Mouse (Mus musculus): Measurements from ENCODE around the gene Hdac1.

Gene Hdac1

DNA sequence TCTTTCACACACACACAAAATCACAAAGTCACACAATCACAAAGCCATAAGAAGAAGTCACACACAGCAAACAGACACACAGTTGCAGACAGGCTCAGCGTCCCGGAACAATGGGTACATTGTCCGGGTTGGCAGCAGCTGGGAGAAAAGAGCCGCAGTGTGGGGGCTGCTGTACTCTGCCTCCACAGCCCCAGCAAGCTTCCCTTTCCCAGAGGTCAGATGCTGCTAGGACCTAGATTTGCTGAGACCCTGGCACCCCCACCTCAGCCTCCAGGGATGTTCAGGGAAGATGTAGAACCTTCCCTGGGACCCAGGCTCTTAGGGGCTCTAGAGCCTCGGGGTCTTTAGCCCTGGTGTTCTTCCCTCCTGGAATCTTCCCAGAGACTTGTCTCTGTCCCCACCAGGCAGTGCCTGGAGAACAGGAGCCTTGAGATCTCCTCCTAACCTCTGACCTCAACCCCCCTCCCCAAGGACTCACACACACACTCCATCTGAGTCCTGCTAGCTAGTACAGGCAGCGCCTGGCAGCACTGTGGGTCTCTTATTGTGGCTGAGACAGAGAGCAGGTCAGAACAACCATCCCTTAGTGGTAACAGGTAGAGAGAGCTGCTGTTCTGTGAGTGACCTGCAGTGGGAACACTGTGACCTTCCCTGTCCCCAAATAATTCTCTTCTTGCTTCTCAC lies 31.0 kb downstream of the Hdac1 start:
- DNase-seq (ENCODE audit: low spot score in 2 of 2): no peak

DNA sequence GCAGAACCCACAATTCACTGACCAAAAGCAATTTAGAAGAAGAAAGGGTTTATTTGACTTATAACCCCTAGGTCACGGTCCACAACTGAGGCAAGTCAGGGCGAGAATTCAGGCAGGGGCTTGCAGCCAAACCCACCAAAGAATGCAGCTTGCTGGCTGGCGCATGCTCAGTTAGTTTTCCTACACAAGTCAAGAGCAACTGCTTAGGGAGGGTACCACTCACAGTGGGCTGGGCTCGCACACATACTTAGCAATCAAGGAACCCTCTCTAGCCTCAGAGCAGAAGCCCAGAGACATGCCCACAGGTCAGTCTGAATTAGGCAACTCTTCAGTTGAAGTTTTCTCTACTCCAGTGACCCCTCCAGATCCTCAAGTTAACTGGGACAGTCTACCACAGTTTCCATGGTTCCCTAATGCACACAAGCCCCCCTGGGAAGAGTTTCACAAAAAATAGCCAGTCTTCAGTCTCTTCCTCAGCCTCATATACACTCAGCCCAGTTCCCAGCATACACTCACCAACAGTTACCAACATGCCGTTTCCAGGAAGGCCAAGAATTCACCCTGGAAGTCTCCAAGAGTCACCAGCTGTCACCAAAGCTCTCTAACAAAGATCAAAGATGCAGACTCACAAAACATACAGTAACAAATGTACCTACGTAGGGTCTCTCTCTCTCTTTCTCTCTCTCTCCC lies 31.6 kb downstream of the Hdac1 start:
- no peak for DNase-seq (ENCODE audit: low spot score in 2 of 2)

DNA sequence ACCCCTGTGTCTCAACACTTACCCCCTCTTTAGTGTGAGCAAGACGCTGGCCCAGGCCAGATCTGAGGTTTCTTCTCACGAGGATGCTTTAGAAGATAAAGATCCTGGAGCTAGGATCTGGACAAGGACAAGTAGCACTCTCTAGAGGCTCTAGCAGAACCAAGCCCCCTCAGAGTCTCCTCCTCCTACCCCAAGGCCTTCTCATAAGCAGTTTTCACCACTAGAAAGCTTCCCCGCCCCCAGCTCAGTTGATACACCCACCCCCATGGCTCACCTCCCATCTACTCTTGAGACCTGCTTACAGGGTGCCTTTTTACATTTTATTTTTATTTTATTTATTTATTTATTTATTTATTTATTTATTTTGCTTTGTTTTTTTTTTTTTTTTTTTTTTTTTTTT lies 32.9 kb downstream of the Hdac1 start:
- DNase-seq (ENCODE audit: low spot score in 2 of 2): no peak

DNA sequence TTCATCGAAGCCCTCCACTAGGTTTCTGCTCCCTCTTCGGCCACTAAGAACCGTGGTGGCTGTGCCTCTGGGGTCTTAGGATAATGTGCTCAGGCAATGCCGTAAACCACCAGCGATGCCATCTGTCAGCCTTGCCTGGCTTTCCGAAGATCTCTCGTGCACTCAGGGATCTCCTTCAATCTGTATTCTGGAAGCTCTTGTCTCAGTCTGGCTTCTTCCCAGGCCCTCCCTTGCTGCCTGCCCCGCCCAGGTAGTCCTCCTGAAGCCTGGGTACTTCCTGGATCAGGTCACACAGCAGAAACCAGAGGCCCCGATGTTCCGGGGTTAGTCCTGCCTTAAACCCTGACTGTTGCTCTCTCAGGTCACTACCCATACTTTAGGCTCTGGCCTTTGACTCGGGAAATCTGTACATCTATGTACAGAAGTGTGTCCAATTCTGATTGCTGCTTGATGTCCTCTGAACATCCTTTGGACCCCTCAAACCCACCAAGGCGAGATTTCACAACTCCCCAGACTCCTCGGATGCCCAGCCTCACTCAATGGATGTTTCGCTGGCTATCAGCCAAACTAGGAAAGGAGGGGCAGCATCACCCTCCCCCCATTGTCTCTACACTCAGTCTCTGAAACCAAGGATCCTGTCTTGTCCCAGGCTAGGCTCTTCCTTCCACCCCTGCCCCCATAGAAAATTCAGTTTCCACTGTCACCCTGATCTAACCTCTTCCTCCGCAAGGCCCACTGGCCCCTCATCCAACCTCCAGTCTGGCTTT lies 33.5 kb downstream of the Hdac1 start:
- no peak for DNase-seq (ENCODE audit: low spot score in 2 of 2)

DNA sequence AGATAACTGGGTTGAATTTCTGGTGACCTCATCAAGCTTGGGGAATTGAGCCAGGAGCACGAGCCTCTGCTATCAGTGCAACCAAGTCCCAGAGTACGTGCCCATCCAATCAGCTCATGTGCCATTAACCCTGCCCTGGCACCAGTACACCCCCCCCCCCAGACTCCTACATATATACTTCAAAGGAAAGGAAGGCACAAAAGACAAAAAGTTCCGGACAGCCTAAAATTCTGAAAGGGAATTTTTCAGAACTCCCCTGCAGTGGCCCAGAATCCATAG lies 34.3 kb downstream of the Hdac1 start:
- DNase-seq (ENCODE audit: low spot score in 2 of 2): no peak

DNA sequence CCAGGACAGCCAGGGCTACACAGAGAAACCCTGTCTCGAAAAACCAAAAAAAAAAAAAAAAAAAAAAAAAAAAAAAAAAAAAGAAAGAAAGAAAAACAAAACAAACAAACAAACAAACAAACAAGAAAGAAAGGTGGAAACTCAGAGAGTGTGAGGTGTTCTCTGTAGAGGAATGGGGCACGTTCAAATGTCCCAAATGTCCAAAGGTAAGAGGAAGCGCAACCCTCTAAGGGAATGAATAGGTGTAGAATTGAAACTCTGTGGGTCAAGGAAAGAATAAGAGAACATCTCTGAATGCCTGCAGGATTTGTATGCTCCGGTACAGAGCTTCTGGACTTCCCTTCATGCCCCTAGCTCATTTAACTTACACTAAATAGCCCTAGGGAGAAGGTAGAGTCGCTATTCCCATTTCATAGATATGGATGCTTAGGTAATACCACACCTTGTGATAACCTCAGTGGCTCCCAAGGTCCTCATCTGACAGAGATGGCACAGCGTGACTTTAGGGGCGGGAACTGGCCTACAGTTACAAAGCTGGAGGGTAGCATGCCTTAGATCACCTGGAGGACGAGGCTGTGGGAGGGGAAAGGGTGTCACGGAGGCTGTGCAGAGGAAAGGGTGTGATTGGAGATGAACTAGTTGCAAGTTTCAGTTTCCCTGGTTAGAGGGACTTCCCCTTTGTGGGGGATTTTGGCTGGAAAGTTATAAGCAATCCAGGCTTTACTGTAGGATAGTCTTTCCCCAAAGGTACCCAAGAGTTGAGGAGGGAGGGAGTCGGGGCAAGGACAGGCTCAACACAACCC lies 34.9 kb downstream of the Hdac1 start:
- no peak for DNase-seq (ENCODE audit: low spot score in 2 of 2)

DNA sequence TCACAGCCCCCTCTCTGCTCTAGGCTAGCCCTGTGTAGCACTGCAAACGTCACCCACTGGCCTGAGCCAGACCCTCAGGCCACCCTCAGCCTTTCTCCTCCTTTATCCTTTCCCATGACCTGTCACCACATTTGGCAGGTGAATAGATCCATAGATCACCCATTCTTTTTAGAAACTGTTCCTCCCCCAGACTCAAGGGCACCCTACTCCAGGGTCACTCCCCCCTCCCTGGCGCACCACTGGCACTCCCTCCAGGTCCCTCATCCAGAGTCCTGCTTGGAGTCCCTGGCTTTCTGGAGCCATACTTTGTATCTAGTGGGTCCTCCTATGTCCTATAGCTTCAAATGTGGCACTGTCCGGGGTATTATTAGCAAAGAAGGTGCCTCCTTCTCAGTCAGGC lies 37.0 kb downstream of the Hdac1 start:
- no peak for DNase-seq (ENCODE audit: low spot score in 2 of 2)

DNA sequence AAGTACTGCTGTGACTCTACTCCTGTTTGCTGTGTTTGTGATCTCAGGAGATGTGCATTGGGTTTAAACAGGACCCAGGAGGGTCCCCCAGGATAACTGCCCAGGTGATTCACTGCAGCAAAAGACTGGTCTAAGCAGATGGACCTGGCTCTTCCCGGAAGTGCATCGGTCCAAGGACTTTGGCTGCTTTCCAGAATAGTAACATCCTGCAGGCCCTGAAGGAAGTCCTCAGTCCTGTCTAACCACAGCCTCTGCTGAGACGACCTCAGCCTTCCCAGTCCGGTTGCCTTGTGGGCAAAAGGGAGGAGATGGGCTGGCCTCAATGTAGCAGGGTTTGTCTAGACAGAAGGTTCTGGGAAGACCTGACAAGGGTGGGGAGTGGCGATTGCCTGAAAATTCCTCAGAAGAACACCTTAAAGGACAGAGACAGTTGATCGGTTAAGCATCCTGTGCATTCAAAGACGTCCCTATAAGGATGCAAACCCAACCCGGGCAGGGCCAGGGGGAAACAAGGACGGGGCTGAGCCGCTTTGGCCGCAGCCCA lies 39.5 kb downstream of the Hdac1 start:
- DNase-seq (ENCODE audit: low spot score in 2 of 2): no peak

DNA sequence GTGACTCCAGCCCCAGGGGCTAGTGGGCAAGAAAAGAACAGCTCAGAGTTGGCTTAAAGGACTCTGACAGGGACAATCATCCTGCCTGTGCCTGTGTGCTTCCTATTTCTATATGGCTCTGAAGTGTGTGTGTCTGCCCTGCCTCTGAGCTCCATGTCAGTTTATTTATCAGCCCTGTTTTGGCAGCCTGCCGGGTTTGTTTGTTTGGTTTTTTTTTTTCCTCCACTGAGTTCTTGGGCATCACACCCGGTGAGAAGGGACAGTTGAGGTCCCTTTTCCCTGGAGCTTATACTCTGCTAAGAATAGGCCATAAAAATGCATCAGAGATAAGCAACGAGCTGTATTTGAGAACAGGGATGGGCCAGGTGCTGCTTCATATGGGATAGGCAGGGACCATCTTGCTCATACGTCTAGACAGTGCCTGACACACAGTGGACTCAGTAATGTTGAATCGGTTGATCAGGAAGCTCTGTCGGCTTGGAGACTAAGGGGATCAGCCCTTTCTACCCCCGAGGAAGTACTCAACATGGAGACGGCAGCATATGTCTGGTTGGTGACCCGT lies 40.1 kb downstream of the Hdac1 start:
- DNase-seq (ENCODE audit: low spot score in 2 of 2): no peak

DNA sequence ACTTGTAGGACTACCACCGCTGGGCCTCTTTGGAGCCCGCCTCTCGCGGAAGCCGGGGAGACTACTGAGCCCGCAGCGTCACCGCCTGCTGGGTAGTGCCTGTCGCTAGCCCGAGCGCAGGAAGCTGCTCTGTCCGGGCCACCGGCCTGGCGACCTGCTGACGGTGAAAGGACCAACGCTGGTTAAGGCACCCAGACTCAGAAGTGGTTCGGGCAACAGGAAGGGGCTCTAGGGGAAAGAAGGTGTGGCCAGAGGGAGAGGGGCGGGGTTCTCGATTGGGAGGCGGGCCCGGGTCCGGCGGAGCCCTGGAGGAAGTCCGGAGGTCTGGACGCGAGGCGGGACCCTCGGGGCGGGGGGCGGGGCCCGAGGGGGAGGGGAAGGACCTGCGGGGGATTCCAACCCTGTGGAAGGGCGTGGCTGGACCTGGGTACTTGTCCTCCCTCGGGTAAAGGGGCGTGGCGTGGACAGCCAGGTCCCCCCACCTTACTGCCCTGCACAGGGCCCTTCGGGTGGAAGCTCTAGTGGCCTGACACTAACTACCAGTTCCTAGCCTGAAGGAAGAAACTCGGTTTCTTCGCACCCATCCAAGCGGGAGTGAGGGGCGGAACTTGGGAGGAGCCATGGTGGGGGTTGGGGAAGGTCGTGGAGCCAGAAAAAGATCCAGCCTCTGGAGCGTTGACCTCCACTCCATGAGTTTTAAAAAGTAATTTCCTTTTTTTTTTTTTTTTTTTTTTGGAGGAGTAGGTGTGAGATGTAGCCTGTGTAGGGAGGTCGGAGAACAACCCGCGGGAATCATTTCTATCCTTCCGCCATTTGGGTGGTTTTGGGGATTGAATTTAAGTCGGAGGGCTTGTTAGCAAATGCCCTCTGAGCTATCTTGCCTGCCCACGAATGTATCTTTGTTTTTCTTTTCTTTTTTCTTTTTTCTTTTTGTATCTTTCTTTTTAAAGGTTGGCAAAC lies 41.6 kb downstream of the Hdac1 start:
- DNase-seq (ENCODE audit: low spot score in 2 of 2): peak; percentile 87 to 92

DNA sequence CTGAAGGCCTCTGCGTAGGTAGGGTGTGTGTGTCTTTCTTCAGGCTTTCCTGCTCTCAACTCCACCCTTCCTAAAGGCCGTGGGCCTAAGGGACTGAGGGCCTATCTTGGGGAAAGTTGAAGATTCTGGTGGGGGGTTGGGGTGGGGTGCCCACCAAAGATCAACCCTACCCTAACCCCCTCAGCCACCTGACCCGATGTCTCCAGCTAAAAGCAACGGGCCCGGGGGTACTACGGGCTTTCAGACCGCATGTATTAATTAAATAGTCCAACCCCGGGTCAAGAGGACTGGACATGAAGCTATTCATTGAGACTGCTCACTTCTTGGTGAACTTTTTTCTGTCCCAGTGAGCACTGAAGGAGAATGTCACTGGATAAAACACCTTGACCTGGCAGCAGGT lies 42.5 kb downstream of the Hdac1 start:
- no peak for DNase-seq (ENCODE audit: low spot score in 2 of 2)

DNA sequence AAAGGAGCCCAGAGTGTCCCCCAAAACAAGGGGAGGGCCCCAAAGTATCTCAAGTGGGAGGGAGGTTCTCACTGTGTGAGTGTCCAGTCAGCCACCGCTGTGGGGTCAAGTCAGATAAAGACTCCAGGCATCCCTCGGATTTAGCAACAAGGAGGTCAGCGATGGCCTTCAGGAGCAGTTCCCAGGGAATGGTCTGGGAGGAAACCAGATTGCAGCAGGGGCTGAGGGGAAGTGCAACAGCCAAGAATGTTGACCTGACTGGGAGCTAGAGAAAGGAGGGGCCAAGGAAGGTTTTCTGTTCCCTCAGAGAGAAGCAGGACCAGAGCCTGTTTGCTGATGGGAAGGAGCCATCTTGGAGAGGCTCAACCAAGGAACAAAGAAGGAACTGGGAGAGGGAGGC lies 43.6 kb downstream of the Hdac1 start:
- no peak for DNase-seq (ENCODE audit: low spot score in 2 of 2)

DNA sequence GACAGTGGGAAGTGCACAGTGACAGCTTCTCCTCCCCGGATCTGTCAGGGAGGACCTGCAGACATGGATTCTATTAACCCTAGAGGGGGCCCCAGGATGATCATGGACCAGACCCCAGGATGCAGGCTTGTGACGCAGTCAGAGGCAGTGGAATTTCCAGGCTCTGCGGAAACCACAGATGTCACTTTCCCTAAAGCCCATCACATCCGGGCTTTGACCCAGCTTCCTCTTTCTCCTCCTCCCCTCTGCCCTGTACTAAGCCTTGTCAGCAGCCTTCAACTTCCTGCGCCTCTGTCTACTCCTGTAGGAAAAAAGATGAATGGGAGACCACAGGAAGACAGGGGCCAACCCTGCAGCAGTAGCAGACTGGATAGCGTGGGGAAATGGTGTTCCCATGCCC lies 45.9 kb downstream of the Hdac1 start:
- DNase-seq (ENCODE audit: low spot score in 2 of 2): peak; percentile 36 to 43

DNA sequence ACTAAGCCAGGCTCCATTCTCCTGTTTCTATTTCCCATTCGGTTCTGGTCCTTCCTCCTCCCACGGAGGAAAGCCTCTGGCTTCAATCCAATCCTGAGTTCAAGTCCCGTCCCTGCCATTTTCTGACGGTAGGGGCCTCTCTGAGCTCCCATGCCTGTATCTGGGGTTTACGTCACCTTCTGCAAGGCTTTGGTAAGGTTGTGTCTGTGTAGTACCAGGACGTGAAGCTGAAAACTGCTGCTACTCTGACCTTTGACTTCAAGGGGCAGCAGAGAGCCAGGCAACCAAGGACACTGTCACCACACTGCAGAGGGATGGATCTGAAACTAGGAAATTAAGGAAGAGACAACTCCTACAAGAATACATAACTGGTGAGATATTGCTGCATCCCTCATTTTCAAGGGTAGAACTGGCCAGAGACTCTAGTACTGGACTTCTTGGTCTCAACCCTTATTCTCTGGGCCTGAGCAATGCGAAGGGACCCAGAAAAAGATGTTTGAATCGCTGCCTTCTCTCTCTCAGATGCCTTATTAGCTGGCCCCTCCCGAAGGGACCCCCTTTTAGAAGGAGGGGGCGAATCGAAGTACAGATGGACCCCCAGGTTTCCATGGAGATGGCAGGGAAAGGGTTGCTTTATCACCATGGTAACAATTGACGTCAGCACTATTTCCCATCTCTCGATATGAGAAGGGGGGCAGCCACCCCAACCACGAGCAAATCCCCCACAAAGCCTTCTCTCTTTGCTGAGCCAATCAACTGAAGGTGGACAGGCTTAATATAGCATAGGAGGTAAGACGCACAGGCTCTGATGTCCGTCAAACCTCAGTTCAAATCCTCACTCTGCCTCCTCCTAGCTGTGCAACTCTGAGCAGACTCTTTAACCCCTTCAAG lies 46.6 kb downstream of the Hdac1 start:
- peak in 1 of 2 experiments; percentile 17 for DNase-seq (ENCODE audit: low spot score in 2 of 2)

DNA sequence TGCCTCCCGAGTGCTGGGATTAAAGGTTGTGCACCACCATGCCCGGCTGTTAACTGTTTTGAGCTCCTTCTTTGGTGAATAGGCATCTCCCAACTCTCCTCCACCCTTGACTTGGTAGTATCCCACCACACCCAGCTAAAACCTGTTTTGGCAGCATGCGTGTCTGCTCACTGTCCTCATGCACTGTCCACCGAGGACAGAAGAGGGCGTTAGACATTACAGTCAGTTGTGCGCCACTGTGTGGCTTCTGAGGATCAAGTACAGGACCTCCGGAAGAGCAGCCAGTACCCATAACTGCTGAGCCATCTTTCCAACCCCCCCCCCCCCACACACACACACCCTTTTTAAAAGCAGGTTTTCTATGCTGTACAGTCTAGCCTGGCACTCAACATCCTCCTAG lies 47.8 kb downstream of the Hdac1 start:
- no peak for DNase-seq (ENCODE audit: low spot score in 2 of 2)

DNA sequence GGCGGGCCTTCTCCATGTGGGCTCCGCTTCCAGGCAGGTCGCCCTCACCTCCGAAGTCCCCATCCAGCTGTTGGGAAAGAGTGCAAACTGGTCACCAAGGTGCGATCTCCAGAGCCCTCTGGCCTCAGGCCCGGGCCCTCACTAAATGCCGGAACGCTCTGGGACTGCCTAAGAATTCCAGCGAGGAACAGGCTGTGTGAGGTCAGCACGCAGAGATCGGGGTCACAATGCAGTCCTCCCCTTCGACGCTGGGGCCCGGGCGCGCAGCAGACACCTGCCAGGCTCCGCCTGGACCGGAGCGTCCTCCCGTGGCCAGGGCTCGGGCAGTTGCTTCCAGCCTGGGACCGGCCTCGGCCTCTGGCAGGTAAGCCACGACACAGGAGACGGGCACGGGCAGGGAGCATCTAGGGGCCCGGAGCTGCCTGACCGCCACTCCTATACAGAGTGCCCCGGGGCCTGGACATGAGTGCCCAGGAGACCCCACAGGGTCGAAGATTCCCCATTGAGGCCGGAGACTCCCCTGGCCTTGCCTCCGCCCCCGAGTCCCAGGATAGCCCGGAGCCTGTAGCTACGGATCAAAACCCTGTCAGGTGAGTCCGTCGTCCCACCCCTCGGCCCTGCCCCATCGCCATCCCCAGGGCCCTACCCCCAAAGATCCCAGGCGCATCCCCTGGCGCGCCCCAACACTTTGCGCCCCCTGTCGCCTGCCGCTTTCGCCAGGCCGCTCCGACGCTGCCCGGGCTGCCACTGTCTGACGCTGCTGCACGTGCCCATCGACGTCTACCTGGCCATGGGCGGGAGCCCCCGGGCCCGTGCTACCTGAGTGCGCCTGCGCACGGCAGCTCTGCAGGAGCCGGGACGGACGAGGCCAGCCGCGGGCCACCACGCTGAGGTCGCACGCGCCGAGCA lies 51.3 kb downstream of the Hdac1 start, which contains the start of the genes Tssk3 and Fam229a:
Gene Tssk3, minus strand, starts transcription at position 51 of the 909 bp plus-strand sequence.
Gene Fam229a, plus strand, starts transcription at position 219 of the 909 bp plus-strand sequence.
- DNase-seq (ENCODE audit: low spot score in 2 of 2): peak; percentile 38 to 67

DNA sequence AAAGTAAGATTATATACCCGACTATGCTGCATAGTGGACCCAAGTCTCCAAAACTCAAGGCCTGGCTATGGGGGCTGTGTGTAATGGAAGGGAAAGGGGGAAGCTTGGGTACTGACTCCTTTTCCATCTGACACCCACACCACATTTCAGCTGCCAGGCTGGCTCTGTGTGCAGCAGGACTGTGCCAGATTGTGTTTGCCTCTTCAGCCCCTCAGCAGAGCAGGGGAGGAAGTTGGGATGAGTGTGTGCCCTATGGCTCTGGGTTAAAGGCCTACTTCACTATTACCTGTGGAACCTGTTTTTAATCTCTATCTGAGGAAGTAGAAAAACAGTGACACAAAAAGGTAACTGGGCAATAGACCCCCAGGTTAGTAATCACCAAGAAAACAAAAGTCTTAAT lies 61.4 kb downstream of the Hdac1 start:
- DNase-seq (ENCODE audit: low spot score in 2 of 2): no peak

DNA sequence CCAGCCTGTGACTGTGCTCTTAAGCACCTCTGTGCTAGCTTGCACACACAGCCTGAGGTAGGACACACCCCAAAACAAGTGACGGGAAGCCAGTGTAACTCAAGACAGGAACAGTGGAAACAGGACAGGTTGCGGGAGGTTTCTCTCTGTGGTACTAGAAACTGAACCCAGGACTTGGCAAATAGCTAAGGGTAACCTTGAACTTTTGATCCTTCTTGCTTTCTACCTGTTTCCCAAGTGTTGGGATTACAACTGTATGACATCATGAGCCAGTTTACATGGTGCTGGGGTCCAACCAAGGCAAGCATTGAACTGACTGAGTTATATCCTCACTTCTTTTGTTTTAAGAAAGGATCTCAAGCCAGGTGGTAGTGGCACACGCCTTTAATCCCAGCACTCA lies 62.6 kb downstream of the Hdac1 start:
- no peak for DNase-seq (ENCODE audit: low spot score in 2 of 2)

Data from natural killer cell, adult 2 months (primary cell).